Mouse (Mus musculus): ENCODE measurements around the gene Arsb. TPM values are rescaled to one million over a fixed set of nuclear protein-coding genes. Genes with fewer than 3 reads are reported as not detected.

Arsb gene
- polyA plus RNA-seq, 1 experiment from 2014 or later, result 7.6 TPM

DNA sequence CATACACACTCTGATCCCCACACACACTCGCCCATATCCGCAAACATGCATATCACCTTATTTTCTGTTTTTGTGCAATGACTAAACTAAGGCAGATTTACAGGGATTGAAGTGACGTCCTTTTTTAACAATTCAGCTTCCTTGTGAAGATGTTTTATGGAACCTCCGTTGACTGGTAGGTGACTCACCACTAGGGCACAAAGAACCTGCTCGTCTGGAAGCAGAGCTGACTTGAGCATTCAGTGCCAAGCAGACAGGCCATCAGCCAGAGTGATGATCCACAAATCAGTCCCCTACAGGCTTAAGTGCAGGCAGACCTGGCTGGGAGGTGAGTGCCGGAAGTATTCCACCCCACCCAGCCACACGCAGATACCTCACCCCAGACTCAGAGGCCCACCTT lies 120.7 kb downstream of the Arsb start:
- H3K4me3 ChIP-seq, result no peak overlapping the region
- 81% methylated on average over 7 of the region's 7 CpGs for WGBS
- no peaks in the 10 kb centered on the region for H3K27me3 ChIP-seq (replicated peaks)
- no peaks in the 10 kb centered on the region for H3K9me3 ChIP-seq (replicated peaks)
- H3K36me3 ChIP-seq, result no peaks in the 10 kb centered on the region
- H3K27ac ChIP-seq (ENCODE audit: poor library complexity, severe bottlenecking), result no peak overlapping the region
- H3K4me1 ChIP-seq (replicated peaks), result peaks cover 16% of the 10 kb centered on the region
- H3K4me2 ChIP-seq, result no peak overlapping the region
- H3K9ac ChIP-seq, result no peak overlapping the region
- no peak for ATAC-seq (ENCODE audit: insufficient number of reproducible peaks, low FRiP score)

DNA sequence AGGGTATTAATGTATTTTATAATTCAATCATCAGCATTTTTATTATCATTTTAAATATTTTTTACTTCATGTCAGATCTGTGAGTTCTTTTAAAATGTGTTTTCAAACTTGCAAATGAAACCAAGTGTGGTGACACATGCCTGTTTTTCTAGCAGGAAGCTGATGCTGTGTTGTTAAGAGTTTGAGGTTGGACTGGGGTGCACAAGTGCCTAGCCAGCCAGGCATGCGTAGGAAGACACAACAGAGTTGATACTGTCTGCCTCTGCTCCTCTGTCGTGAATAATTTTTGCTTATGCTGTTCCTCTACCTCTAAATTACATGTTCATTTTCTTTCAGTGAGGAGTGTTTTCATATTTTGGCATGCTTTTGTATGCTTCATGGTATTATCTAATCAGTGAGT lies 122.7 kb downstream of the Arsb start:
- H3K9me3 ChIP-seq (replicated peaks), result no peaks in the 10 kb centered on the region
- no peak overlapping the region for H3K4me3 ChIP-seq
- no peaks in the 10 kb centered on the region for H3K36me3 ChIP-seq
- 42% methylated on average over 2 of the region's 2 CpGs for WGBS
- H3K4me1 ChIP-seq (replicated peaks), result peaks cover 13% of the 10 kb centered on the region
- no peak for ATAC-seq (ENCODE audit: insufficient number of reproducible peaks, low FRiP score)
- H3K4me2 ChIP-seq, result no peak overlapping the region
- H3K27ac ChIP-seq (ENCODE audit: poor library complexity, severe bottlenecking), result no peak overlapping the region
- no peaks in the 10 kb centered on the region for H3K27me3 ChIP-seq (replicated peaks)
- H3K9ac ChIP-seq, result no peak overlapping the region

DNA sequence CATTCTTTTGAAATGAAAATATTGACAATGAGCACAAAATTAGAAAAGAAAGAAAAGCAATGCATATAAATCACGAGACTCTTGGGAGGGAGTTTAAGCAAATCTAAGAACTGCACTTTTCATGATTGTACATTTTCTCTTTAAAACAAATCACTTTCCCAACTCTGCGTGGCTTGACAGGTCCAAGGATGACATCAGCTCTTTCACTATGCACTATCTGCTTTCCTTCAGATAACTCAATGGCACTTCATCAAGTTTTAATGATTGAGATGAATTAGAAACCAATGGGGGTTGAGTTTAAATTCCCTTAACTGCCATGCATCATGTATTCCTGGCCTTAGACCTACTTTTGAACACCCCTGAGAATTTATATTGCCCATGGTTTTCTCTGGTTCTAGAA lies 124.0 kb downstream of the Arsb start:
- Histone ChIP-seq H3K4me1 (replicated peaks) (peaks cover 13% of the 10 kb centered on the region), H3K27ac (ENCODE audit: poor library complexity, severe bottlenecking) (no peak overlapping the region), H3K4me3 (no peak overlapping the region), H3K36me3 (no peaks in the 10 kb centered on the region), H3K4me2 (no peak overlapping the region), H3K27me3 (replicated peaks) (no peaks in the 10 kb centered on the region), H3K9me3 (replicated peaks) (no peaks in the 10 kb centered on the region), H3K9ac (no peak overlapping the region)
- ATAC-seq (ENCODE audit: insufficient number of reproducible peaks, low FRiP score), result no peak
- WGBS, result 46% methylated on average over 2 of the region's 2 CpGs

DNA sequence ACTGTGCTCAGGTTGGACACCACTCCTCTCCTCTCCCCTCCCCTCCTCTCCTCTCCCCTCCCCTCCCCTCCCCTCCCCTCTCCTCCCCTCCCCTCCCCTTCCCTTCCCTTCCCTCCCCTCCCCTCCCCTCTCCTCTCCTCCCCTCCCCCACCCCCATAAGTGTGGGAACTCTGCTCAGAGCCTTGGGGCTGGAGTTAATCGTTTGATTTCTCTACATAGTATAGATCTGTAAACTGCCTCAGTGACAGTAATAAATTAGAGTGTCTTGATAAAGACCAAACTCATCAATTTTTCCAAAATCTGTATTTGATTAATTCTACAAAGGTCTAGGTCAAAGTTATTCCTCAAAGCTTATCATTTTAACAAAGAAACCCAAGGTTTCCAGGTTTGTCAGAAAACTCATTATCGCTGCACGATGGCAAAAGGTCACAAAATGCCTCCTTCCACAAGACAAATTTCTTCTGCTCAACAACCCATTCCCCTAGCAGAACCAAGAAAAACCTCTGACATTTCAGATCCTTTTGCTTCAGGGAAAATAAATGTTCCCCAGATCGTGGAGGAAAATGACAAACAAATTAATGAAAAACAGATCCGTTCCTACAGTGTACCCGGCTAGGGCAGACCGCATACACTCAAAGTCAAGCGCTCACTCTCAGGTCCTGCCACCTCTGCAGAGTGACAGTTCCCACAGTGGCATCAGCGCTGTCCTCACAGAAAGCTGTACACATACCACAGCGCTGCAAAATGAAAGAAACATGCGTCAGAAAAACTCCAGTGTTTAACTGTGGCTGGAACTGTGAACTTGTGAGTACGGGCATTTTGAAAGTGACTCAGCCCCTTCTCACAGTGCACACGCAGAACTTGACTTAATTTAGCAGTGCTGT lies 126.8 kb downstream of the Arsb start:
- H3K27ac ChIP-seq (ENCODE audit: poor library complexity, severe bottlenecking), result no peak overlapping the region
- H3K27me3 ChIP-seq (replicated peaks), result no peaks in the 10 kb centered on the region
- no peak for ATAC-seq (ENCODE audit: insufficient number of reproducible peaks, low FRiP score)
- no peaks in the 10 kb centered on the region for H3K36me3 ChIP-seq
- WGBS, result 44% methylated on average over 13 of the region's 13 CpGs
- H3K4me1 ChIP-seq (replicated peaks), result peaks cover 13% of the 10 kb centered on the region
- H3K4me2 ChIP-seq, result peak overlapping the region; percentile 31
- no peak overlapping the region for H3K4me3 ChIP-seq
- H3K9ac ChIP-seq, result no peak overlapping the region
- H3K9me3 ChIP-seq (replicated peaks), result no peaks in the 10 kb centered on the region

DNA sequence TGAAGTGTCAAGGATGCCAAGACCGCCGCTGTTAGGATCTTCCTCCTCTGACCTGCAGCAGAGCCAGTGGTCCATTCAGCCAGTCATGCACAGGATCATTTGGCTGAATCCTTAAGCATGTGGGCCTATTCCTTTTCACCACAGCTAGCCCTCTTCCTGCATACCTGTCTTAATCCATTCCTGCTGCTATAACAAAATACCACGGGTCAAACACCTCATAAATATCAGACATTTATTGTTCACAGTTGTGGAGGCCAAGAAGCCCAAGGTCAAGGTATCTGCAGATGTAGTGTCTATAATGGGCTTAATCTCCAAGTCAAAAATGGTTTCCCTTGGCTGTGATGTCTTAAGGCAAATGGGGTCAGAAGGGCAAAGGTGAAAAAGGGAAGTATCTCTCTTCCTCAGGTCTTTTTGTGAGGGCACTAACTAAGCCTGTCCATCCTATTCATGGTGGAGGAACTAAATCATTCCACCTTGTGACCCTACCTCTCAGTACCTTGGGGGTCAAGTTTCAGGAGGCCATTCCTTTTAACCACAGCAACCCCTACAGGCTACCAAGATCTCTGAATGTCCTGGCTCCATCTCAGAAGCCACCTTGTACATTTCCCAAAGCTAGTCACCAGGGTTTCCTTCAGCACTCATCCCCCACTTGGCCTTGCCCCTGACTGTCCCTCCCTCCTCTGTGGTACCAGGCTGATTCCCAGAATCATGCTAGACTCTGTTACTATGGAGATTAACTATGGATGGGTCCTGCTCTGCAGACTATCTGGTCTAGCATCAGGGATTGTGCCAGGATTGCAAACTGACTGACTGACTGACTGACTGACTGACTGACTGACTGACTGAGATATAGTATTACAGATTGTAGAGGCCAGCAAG lies 128.2 kb downstream of the Arsb start:
- Histone ChIP-seq H3K27me3 (replicated peaks) (no peaks in the 10 kb centered on the region), H3K9ac (no peak overlapping the region), H3K9me3 (replicated peaks) (no peaks in the 10 kb centered on the region), H3K4me1 (replicated peaks) (peaks cover 7% of the 10 kb centered on the region), H3K4me2 (no peak overlapping the region), H3K36me3 (no peaks in the 10 kb centered on the region), H3K27ac (ENCODE audit: poor library complexity, severe bottlenecking) (no peak overlapping the region), H3K4me3 (no peak overlapping the region)
- 92% methylated on average over 3 of the region's 3 CpGs for WGBS
- no peak for ATAC-seq (ENCODE audit: insufficient number of reproducible peaks, low FRiP score)

DNA sequence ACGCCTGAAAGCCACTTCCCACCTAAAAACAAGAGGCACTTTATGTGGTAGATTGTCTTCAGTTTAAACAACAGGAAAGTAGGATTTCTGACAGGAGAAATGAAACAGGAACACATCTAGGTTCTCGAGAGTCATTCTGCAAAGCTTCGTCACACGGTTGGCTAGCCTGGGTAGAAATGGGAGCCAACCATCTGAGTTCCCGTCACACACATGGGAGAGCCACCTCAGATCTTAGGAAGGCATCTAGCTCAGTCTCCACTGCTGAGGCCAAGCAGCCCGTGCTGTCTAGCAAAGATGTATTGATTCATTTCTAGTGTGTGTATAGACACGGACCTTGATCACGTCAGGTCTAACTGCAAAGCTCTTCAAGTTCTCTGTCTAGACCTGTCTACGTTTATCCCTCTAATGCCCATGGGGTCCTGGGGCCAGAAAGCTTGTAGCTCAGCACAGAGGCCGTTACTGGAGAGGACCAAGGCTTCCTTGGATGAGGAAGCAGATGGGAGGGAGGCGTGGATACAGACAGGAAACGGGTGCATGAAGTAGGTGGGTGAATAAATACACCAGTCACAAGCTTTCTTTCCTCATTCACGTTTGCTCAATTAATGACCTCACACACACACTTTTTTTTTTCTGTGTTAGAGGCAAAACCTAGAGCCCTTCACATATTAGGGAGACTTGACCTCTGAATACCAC lies 129.7 kb downstream of the Arsb start:
- Histone ChIP-seq H3K4me2 (no peak overlapping the region), H3K27me3 (replicated peaks) (no peaks in the 10 kb centered on the region), H3K36me3 (no peaks in the 10 kb centered on the region), H3K4me3 (no peak overlapping the region), H3K9me3 (replicated peaks) (no peaks in the 10 kb centered on the region), H3K27ac (ENCODE audit: poor library complexity, severe bottlenecking) (no peak overlapping the region), H3K9ac (no peak overlapping the region), H3K4me1 (replicated peaks) (peaks cover 7% of the 10 kb centered on the region; the same call in 1 of the 2 replicates)
- 71% methylated on average over 13 of the region's 13 CpGs for WGBS
- ATAC-seq (ENCODE audit: insufficient number of reproducible peaks, low FRiP score), result no peak

DNA sequence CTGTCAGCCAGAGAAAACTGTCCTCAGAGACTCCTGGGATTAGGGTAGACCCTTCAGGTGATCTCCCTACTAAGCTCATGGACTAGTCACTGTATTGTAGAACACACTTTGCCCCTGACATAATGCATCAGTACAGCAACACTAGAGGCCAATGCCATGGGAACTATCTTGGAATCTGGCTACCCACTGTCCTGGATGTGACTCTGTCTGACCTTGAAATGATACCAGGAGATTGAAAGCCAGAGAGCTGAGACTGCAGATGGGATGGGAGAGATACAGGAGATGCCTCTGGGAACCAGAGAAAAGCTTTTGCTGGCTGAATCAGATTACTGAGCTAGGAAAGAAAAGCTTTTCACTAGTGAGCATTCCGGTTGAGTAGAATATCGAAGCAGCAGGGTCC lies 130.7 kb downstream of the Arsb start:
- Histone ChIP-seq H3K9me3 (replicated peaks) (no peaks in the 10 kb centered on the region), H3K36me3 (no peaks in the 10 kb centered on the region), H3K4me3 (no peak overlapping the region), H3K4me2 (no peak overlapping the region), H3K9ac (no peak overlapping the region), H3K27ac (ENCODE audit: poor library complexity, severe bottlenecking) (no peak overlapping the region), H3K4me1 (replicated peaks) (peaks cover 7% of the 10 kb centered on the region; the same call in 1 of the 2 replicates), H3K27me3 (replicated peaks) (no peaks in the 10 kb centered on the region)
- no peak for ATAC-seq (ENCODE audit: insufficient number of reproducible peaks, low FRiP score)
- 85% methylated on average over 2 of the region's 2 CpGs for WGBS

DNA sequence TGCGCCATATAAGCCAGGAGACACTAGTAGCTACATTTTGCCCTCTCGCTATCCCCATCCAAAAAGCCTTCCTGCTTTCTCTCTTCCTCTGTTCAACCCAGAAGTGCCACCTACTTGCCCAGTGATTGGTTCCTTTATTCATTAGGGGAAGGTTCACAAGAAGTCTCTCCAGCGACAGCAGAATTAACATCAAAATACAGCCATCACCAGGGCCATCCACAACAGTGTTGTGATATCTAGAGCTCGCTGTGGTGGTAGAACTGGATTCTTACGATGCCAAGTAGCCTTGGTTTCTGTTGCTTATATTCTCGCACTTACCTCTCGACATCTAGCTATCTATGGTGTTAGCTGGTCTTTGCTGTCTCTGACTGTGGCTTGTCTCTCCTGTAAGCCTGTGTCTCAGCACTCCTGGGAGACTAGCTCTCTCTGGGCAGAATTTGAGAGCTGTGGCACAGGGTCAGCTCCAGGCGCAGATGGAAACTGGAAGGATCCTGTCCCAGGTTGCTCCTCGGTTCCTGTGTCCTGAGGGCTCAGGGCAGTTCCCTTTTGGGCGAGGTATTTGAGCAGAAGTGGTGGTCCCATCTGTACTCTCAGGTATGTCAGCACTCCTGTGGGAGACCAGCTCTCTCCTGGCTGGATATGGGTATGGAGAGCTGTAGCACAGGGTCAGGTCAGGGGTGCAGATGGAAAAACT lies 135.3 kb downstream of the Arsb start:
- H3K27ac ChIP-seq (ENCODE audit: poor library complexity, severe bottlenecking), result no peak overlapping the region
- H3K27me3 ChIP-seq (replicated peaks), result no peaks in the 10 kb centered on the region
- 81% methylated on average over 10 of the region's 10 CpGs for WGBS
- no peak overlapping the region for H3K4me2 ChIP-seq
- no peaks in the 10 kb centered on the region for H3K9me3 ChIP-seq (replicated peaks)
- H3K4me3 ChIP-seq, result no peak overlapping the region
- no peak for ATAC-seq (ENCODE audit: insufficient number of reproducible peaks, low FRiP score)
- H3K4me1 ChIP-seq (replicated peaks), result peaks cover 7% of the 10 kb centered on the region
- H3K36me3 ChIP-seq, result no peaks in the 10 kb centered on the region
- H3K9ac ChIP-seq, result no peak overlapping the region

DNA sequence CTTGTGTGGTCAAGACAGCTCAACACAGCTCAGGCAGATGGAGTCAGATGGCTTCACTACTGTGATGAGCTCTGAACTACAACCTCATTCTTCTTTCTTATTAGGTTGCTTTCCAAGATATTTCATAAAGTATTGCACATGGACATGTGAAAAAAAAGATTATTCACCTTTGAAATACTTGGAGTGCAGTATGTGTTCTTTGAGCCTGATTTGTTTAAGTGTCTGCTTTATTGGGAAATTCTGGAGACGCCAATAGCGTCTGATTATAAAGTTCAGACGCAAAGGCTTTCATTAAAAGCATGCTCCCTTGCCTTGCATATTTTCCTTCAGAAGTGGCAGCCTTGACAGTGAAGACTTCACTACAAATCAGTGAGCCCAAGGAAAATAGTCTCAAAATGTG lies 136.5 kb downstream of the Arsb start:
- Histone ChIP-seq H3K4me2 (no peak overlapping the region), H3K9ac (no peak overlapping the region), H3K4me3 (no peak overlapping the region), H3K4me1 (replicated peaks) (peaks cover 7% of the 10 kb centered on the region), H3K9me3 (replicated peaks) (no peaks in the 10 kb centered on the region), H3K27ac (ENCODE audit: poor library complexity, severe bottlenecking) (no peak overlapping the region), H3K36me3 (no peaks in the 10 kb centered on the region), H3K27me3 (replicated peaks) (no peaks in the 10 kb centered on the region)
- ATAC-seq (ENCODE audit: insufficient number of reproducible peaks, low FRiP score), result no peak
- WGBS, result 82% methylated on average over 3 of the region's 3 CpGs

DNA sequence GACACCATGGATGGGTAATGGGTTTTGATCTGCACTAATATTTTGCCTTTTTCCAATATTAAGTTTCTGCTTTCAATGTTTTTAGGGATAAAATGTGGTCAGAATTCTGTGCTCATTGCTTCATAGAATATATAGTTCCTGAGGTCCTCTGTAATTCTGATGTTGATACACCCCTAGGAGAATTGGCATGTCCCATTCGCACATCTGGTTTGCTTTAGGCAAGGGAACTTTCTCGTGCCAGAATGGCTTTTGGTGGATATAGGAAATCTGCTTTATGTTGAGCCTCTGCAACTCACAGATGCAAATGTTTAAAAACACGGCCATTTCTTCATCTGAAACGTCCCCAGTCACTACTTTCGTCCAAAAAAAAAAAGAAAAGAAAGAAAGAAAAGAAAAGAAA lies 138.4 kb downstream of the Arsb start:
- Histone ChIP-seq H3K27ac (ENCODE audit: poor library complexity, severe bottlenecking) (no peak overlapping the region), H3K4me1 (replicated peaks) (peaks cover 7% of the 10 kb centered on the region), H3K9me3 (replicated peaks) (no peaks in the 10 kb centered on the region), H3K27me3 (replicated peaks) (no peaks in the 10 kb centered on the region), H3K4me2 (no peak overlapping the region), H3K4me3 (no peak overlapping the region), H3K9ac (no peak overlapping the region), H3K36me3 (no peaks in the 10 kb centered on the region)
- no peak for ATAC-seq (ENCODE audit: insufficient number of reproducible peaks, low FRiP score)
- 71% methylated on average over 5 of the region's 5 CpGs for WGBS

Measured in heart, embryonic 12.5 days (tissue).